Mouse (Mus musculus): ENCODE measurements around the gene Zfp46.

- no peak for TF ChIP-seq USF1 (IDR thresholded peaks at IDR 0.05; ENCODE audit: low read depth, low read length)
- no peak for TF ChIP-seq EP300 (IDR thresholded peaks at IDR 0.05; ENCODE audit: low read depth in 1 of 2, low read length in 2 of 2)
- TF ChIP-seq JUND (IDR thresholded peaks at IDR 0.05; ENCODE audit: low read depth, low read length): no peak
- TF ChIP-seq CTCF (IDR thresholded peaks at IDR 0.05 in 2 of 3, conservative IDR thresholded peaks at IDR 0.05 in 1 of 3; ENCODE audit: control insufficient read depth in 1 of 3, insufficient read depth in 1 of 3, low read depth in 2 of 3, low read length in 3 of 3, poor library complexity in 1 of 3, severe bottlenecking in 1 of 3): no peak
- no peak for TF ChIP-seq ELF1 (IDR thresholded peaks at IDR 0.05; ENCODE audit: low read depth, low read length)
- no peak for TF ChIP-seq USF2 (IDR thresholded peaks at IDR 0.05; ENCODE audit: borderline replicate concordance in 1 of 2, insufficient read depth in 1 of 2, low read depth in 1 of 2, low read length in 2 of 2)
- TF ChIP-seq SIN3A (IDR thresholded peaks at IDR 0.05; ENCODE audit: low read length): no peak
- no peak for TF ChIP-seq GATA1 (IDR thresholded peaks at IDR 0.05; ENCODE audit: low read depth, low read length)
- TF ChIP-seq ETS1 (IDR thresholded peaks at IDR 0.05; ENCODE audit: low read depth, low read length): no peak
These were observed 24.6 kb upstream of the Zfp46 start for GRCm38 (mm10) chr4:136259916-136260315.

Data from MEL (cell line).